ENCODE assay signal across 18 mouse cellular contexts in genomic region chr7:49204856-49205255, GRCm38 (mm10).
DNase-seq lines count a peak whose midpoint lies in the region; ATAC-seq and TF ChIP-seq lines count a peak whose summit lies in the region.
"Had no signal": no experiment of that assay in that cellular context is flagged by ENCODE, and none has a peak within 500 bp of the region (broad histone marks: within the 10 kb centered on the region; RNA-seq: fewer than 3 reads in every experiment).

No protein-coding gene starts in this region.

- DNase-seq in heart, adult 11 months = peak; percentile 93
- DNase-seq in kidney, adult 9 months = peak; percentile 51
- peak; percentile 69 to 74 for DNase-seq in cerebellum, postnatal 14 days
- no peak for DNase-seq in spleen, postnatal 4 days (ENCODE audit: low spot score in 2 of 2)
- no peak for DNase-seq in left cerebral cortex, adult 2 months (ENCODE audit: extremely low spot score in 1 of 2, low spot score in 2 of 2)
- DNase-seq: liver; liver, postnatal 0 days; lung, postnatal 36 days; spleen, adult 18-20 months; thymus, adult 2 months had no signal

- no peaks in the 10 kb centered on the region for H3K27me3 ChIP-seq in heart, embryonic 11.5 days (ENCODE audit: control insufficient read depth, insufficient read depth, low read length)
- no peaks in the 10 kb centered on the region for H3K27me3 ChIP-seq in kidney, embryonic 15.5 days
- H3K27me3 ChIP-seq: forebrain, embryonic 15.5 days; neural tube, embryonic 12.5 days; stomach, embryonic 15.5 days had no signal

- H3K4me3 ChIP-seq in heart, embryonic 11.5 days (ENCODE audit: low read depth, low read length) = no peak overlapping the region
- H3K4me3 ChIP-seq in kidney, embryonic 15.5 days (replicated peaks) = no peak overlapping the region
- H3K4me3 ChIP-seq in left cerebral cortex, adult 2 months = no peak overlapping the region
- H3K4me3 ChIP-seq: erythroblast, embryonic 14.5 days; forebrain, embryonic 15.5 days; neural tube, embryonic 12.5 days; stomach, embryonic 15.5 days had no signal

- WGBS in heart, embryonic 11.5 days (ENCODE audit: insufficient replicate concordance) = 82% methylated on average over 3 of the region's 3 CpGs
- 86% methylated on average over 3 of the region's 3 CpGs for WGBS in kidney, embryonic 15.5 days

- ATAC-seq in heart, embryonic 11.5 days (replicated peaks; ENCODE audit: insufficient number of reproducible peaks, low FRiP score, low TSS enrichment) = no peak
- no peak for ATAC-seq in kidney, embryonic 15.5 days (replicated peaks; ENCODE audit: low FRiP score)
- ATAC-seq: forebrain, embryonic 15.5 days; hindbrain, postnatal 0 days; liver, postnatal 0 days had no signal

- H3K9ac ChIP-seq in heart, embryonic 11.5 days (ENCODE audit: low read depth, low read length) = no peak overlapping the region
- H3K9ac ChIP-seq in kidney, embryonic 15.5 days = no peak overlapping the region
- H3K9ac ChIP-seq: forebrain, embryonic 15.5 days; liver, postnatal 0 days; neural tube, embryonic 12.5 days; stomach, embryonic 15.5 days had no signal

- peaks cover 3% of the 10 kb centered on the region; the same call in 1 of the 2 replicates for H3K4me1 ChIP-seq in heart, embryonic 11.5 days (ENCODE audit: control insufficient read depth, insufficient read depth, low read length)
- peaks cover 7% of the 10 kb centered on the region; the same call in 1 of the 2 replicates for H3K4me1 ChIP-seq in kidney, embryonic 15.5 days
- H3K4me1 ChIP-seq: stomach, embryonic 15.5 days had no signal

- no peak overlapping the region for H3K27ac ChIP-seq in heart, embryonic 11.5 days (ENCODE audit: low read depth, low read length)
- no peak overlapping the region for H3K27ac ChIP-seq in kidney, embryonic 15.5 days
- no peak overlapping the region for H3K27ac ChIP-seq in left cerebral cortex, adult 2 months
- H3K27ac ChIP-seq: forebrain, embryonic 15.5 days; hindbrain, postnatal 0 days; kidney, postnatal 0 days; neural tube, embryonic 12.5 days; stomach, embryonic 15.5 days had no signal

- intact Hi-C loops in left cerebral cortex, adult 2 months (cut with DNase I) = no loop called here

- H3K9me3 ChIP-seq in heart, embryonic 11.5 days (replicated peaks; ENCODE audit: control insufficient read depth, low read length) = no peaks in the 10 kb centered on the region
- H3K9me3 ChIP-seq in kidney, embryonic 15.5 days (replicated peaks) = no peaks in the 10 kb centered on the region
- H3K9me3 ChIP-seq: forebrain, embryonic 15.5 days; neural tube, embryonic 12.5 days; stomach, embryonic 15.5 days had no signal

- no peak for TF ChIP-seq CTCF in left cerebral cortex, adult 2 months (IDR thresholded peaks at IDR 0.05)

- no peaks in the 10 kb centered on the region for H3K36me3 ChIP-seq in heart, embryonic 11.5 days (ENCODE audit: control insufficient read depth, insufficient read depth, low read length)
- H3K36me3 ChIP-seq in kidney, embryonic 15.5 days = no peaks in the 10 kb centered on the region
- H3K36me3 ChIP-seq: forebrain, embryonic 15.5 days; neural tube, embryonic 12.5 days; stomach, embryonic 15.5 days had no signal

- H3K4me2 ChIP-seq in heart, embryonic 11.5 days = no peak overlapping the region
- no peak overlapping the region for H3K4me2 ChIP-seq in kidney, embryonic 15.5 days
- H3K4me2 ChIP-seq: forebrain, embryonic 15.5 days; neural tube, embryonic 12.5 days; stomach, embryonic 15.5 days had no signal

Comparison
In these comparisons a context has a peak if more than half of its experiments do, and no peak if none do; other contexts are left out.
1. DNase-seq: peak in heart, adult 11 months (single experiment), kidney, adult 9 months (single experiment) and cerebellum, postnatal 14 days (2 of 2); none in spleen, postnatal 4 days (0 of 2) and left cerebral cortex, adult 2 months (0 of 2).